Mouse (Mus musculus): ENCODE data around the gene Ppp2r5b. TPM values are rescaled to one million over a fixed set of nuclear protein-coding genes. Genes with fewer than 3 reads are reported as not detected.

Ppp2r5b gene
- polyA plus RNA-seq, 1 experiment: 154 TPM

GRCm38 (mm10) chr19:6241274-6242107 is 5.8 kb upstream of the Ppp2r5b start, which contains the start of gene Atg2a:
TSS of gene Atg2a (plus strand) at chr19:6241668.
- Histone ChIP-seq H3K4me1 (ENCODE audit: control insufficient read depth, insufficient read depth, low read length) (peaks cover 3% of the 10 kb centered on the region; the same call in 1 of the 2 replicates), H3K4me3 (ENCODE audit: insufficient read depth, low read length) (peak within 1 kb of the TSS; percentile 73), H3K27ac (ENCODE audit: insufficient read depth, low read length) (no peak within 1 kb of the TSS)
- TF ChIP-seq POLR2A (IDR thresholded peaks at IDR 0.05; ENCODE audit: extremely low read depth, insufficient read depth, low read length) (peak; percentile 53; the same call in 1 of the 2 replicates), CTCF (IDR thresholded peaks at IDR 0.05; ENCODE audit: extremely low read depth, insufficient read depth, low read length) (no peak)

GRCm38 (mm10) chr19:6240725-6241124 is 5.1 kb upstream of the Ppp2r5b start:
- H3K27ac ChIP-seq (ENCODE audit: insufficient read depth, low read length): no peak overlapping the region
- H3K4me3 ChIP-seq (ENCODE audit: insufficient read depth, low read length): peak overlapping the region; percentile 73; the same call in 1 of the 2 replicates
- H3K4me1 ChIP-seq (ENCODE audit: control insufficient read depth, insufficient read depth, low read length): peaks cover 3% of the 10 kb centered on the region; the same call in 1 of the 2 replicates
- TF ChIP-seq POLR2A (IDR thresholded peaks at IDR 0.05; ENCODE audit: extremely low read depth, insufficient read depth, low read length) (no peak), CTCF (IDR thresholded peaks at IDR 0.05; ENCODE audit: extremely low read depth, insufficient read depth, low read length) (no peak)

- H3K27ac ChIP-seq (ENCODE audit: insufficient read depth, low read length): no peak overlapping the region
- H3K4me3 ChIP-seq (ENCODE audit: insufficient read depth, low read length): no peak overlapping the region
- H3K4me1 ChIP-seq (ENCODE audit: control insufficient read depth, insufficient read depth, low read length): peaks cover 3% of the 10 kb centered on the region; the same call in 1 of the 2 replicates
- TF ChIP-seq CTCF (IDR thresholded peaks at IDR 0.05; ENCODE audit: extremely low read depth, insufficient read depth, low read length): no peak
- no peak for TF ChIP-seq POLR2A (IDR thresholded peaks at IDR 0.05; ENCODE audit: extremely low read depth, insufficient read depth, low read length)
Measured at GRCm38 (mm10) chr19:6240136-6240535, 4.5 kb upstream of the Ppp2r5b start.

- H3K4me3 ChIP-seq (ENCODE audit: insufficient read depth, low read length): no peak overlapping the region
- TF ChIP-seq CTCF (IDR thresholded peaks at IDR 0.05; ENCODE audit: extremely low read depth, insufficient read depth, low read length) (no peak), POLR2A (IDR thresholded peaks at IDR 0.05; ENCODE audit: extremely low read depth, insufficient read depth, low read length) (no peak)
- H3K27ac ChIP-seq (ENCODE audit: insufficient read depth, low read length): no peak overlapping the region
- H3K4me1 ChIP-seq (ENCODE audit: control insufficient read depth, insufficient read depth, low read length): peaks cover 8% of the 10 kb centered on the region
Measured at GRCm38 (mm10) chr19:6238740-6239139, 3.1 kb upstream of the Ppp2r5b start.

- peaks cover 5% of the 10 kb centered on the region for H3K4me1 ChIP-seq (ENCODE audit: control insufficient read depth, insufficient read depth, low read length)
- H3K4me3 ChIP-seq (ENCODE audit: insufficient read depth, low read length): no peak overlapping the region
- H3K27ac ChIP-seq (ENCODE audit: insufficient read depth, low read length): no peak overlapping the region
- TF ChIP-seq CTCF (IDR thresholded peaks at IDR 0.05; ENCODE audit: extremely low read depth, insufficient read depth, low read length): no peak
- TF ChIP-seq POLR2A (IDR thresholded peaks at IDR 0.05; ENCODE audit: extremely low read depth, insufficient read depth, low read length): no peak
Measured at GRCm38 (mm10) chr19:6236842-6237241, 1.2 kb upstream of the Ppp2r5b start.

GRCm38 (mm10) chr19:6236053-6236441 is 375 bp upstream of the Ppp2r5b start:
- H3K27ac ChIP-seq (ENCODE audit: insufficient read depth, low read length): peak overlapping the region; percentile 86
- TF ChIP-seq POLR2A (IDR thresholded peaks at IDR 0.05; ENCODE audit: extremely low read depth, insufficient read depth, low read length) (no peak), CTCF (IDR thresholded peaks at IDR 0.05; ENCODE audit: extremely low read depth, insufficient read depth, low read length) (no peak)
- H3K4me3 ChIP-seq (ENCODE audit: insufficient read depth, low read length): peak overlapping the region; percentile 51
- H3K4me1 ChIP-seq (ENCODE audit: control insufficient read depth, insufficient read depth, low read length): peaks cover 5% of the 10 kb centered on the region

GRCm38 (mm10) chr19:6234337-6235083 is 1.2 kb downstream of the Ppp2r5b start:
- no peak overlapping the region for H3K27ac ChIP-seq (ENCODE audit: insufficient read depth, low read length)

GRCm38 (mm10) chr19:6233647-6234046 is 2.0 kb downstream of the Ppp2r5b start:
- TF ChIP-seq CTCF (IDR thresholded peaks at IDR 0.05; ENCODE audit: extremely low read depth, insufficient read depth, low read length) (no peak), POLR2A (IDR thresholded peaks at IDR 0.05; ENCODE audit: extremely low read depth, insufficient read depth, low read length) (no peak)
- Histone ChIP-seq H3K4me1 (ENCODE audit: control insufficient read depth, insufficient read depth, low read length) (peaks cover 5% of the 10 kb centered on the region), H3K27ac (ENCODE audit: insufficient read depth, low read length) (no peak overlapping the region), H3K4me3 (ENCODE audit: insufficient read depth, low read length) (no peak overlapping the region)

More at GRCm38 (mm10) chr19:6234337-6235083, 1.2 kb downstream of the Ppp2r5b start:
- H3K4me3 ChIP-seq (ENCODE audit: insufficient read depth, low read length): peak overlapping the region; percentile 51
- TF ChIP-seq POLR2A (IDR thresholded peaks at IDR 0.05; ENCODE audit: extremely low read depth, insufficient read depth, low read length) (no peak), CTCF (IDR thresholded peaks at IDR 0.05; ENCODE audit: extremely low read depth, insufficient read depth, low read length) (no peak)
- peaks cover 5% of the 10 kb centered on the region for H3K4me1 ChIP-seq (ENCODE audit: control insufficient read depth, insufficient read depth, low read length)

GRCm38 (mm10) chr19:6231036-6231435 is 4.6 kb downstream of the Ppp2r5b start:
- Histone ChIP-seq H3K27ac (ENCODE audit: insufficient read depth, low read length) (no peak overlapping the region), H3K4me3 (ENCODE audit: insufficient read depth, low read length) (no peak overlapping the region), H3K4me1 (ENCODE audit: control insufficient read depth, insufficient read depth, low read length) (peaks cover 5% of the 10 kb centered on the region)
- TF ChIP-seq POLR2A (IDR thresholded peaks at IDR 0.05; ENCODE audit: extremely low read depth, insufficient read depth, low read length) (no peak), CTCF (IDR thresholded peaks at IDR 0.05; ENCODE audit: extremely low read depth, insufficient read depth, low read length) (no peak)

Measured in cortical plate, adult 2 months (tissue).